Mouse (Mus musculus) adrenal gland, postnatal 10 days (tissue): Measurements from ENCODE around the gene Smarce1. TPM values are rescaled to one million over a fixed set of nuclear protein-coding genes. Genes with fewer than 3 reads are reported as not detected.

Experiments
- DNase-seq: peaks from one replicate; pipeline ENCODE4 v3.0.0; 2021; ENCODE audit warnings: mixed read lengths
- total RNA-seq, 2 experiments: library from RNA; stranded (reverse); gene quantifications; 2 replicates each; pipeline ENCODE4 v1.2.3; 2021

Smarce1 gene
- total RNA-seq, 2 experiments from 2014 or later: 53.6 to 64.9 TPM

DNA sequence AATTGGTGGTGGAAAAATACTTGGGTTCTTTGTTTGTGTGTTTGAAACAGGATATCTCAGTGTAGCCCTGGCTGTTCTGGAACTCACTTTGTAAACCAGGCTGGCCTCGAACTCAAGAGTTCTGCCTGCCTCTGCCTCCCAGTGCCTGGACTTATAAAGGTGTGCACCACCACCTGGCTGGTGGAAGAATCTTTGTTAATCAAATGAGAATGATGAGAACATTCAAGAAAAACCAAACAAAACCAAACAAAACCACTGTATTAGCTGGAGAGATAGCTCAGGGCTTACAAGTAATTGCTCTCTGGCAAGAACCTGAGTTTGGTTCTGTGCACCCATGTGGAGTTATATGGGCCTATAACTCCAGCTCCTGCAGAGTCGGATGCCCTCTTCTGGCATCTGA lies 61.4 kb downstream of the Smarce1 start:
- DNase-seq: no peak

DNA sequence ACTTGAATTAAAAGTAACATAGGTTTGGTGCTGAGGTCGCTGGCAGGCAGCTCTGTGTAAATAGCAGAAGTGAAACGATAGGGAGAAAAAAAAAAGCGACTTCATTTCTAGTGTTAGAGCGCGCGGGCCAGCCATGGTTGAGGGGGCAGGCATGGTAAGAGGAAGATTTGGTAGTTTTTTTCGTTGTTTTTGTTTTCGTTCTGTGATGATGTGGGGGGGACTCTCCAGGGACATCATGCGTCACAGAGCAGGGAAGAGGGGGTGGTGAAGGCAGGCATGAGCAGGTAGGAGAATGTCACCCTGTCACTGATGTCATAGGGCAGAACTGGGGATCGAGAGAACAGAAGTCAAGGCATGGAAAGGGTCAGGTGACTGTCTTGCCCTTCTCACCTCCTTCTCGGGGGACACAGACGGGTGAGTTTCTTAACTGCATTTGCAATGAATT lies 62.8 kb downstream of the Smarce1 start:
- DNase-seq: no peak

DNA sequence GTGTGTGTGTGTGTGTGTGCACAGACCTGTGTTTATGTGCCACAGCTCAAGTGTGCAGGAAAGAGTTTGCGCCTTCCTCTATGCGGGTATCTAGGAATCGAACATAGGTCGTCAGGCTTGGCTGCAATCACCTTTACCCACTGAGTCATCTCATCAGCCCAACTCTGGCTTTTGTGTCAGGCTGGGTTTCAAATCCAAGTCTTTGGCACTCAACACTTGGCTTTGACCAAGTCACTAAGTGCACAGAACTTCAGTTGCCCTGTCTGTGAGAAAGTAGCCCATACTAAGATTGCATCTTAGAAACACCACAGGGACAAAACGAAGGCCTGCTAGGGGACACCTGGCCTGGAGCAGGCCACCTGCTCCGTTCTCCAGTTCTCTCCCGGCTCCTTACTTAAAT lies 63.2 kb downstream of the Smarce1 start:
- DNase-seq: no peak

DNA sequence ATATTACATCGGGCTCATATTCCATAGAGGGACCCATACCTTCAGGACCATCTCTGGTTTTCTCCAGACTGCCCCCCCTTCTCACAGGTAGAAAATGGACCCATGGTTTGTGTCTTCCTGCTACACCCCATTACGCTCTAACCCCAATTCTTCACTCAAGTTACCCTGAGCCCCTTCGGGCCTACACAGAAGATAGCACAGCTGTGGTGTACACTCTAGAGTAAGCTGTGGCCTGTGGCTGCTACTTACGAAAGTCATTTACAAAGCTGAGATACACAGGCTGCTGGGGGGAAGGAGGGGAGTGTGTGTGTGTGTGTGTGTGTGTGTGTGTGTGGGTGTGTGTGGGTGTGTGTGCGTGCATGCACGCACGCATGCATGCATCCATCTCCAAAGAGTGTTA lies 64.6 kb downstream of the Smarce1 start:
- no peak for DNase-seq

DNA sequence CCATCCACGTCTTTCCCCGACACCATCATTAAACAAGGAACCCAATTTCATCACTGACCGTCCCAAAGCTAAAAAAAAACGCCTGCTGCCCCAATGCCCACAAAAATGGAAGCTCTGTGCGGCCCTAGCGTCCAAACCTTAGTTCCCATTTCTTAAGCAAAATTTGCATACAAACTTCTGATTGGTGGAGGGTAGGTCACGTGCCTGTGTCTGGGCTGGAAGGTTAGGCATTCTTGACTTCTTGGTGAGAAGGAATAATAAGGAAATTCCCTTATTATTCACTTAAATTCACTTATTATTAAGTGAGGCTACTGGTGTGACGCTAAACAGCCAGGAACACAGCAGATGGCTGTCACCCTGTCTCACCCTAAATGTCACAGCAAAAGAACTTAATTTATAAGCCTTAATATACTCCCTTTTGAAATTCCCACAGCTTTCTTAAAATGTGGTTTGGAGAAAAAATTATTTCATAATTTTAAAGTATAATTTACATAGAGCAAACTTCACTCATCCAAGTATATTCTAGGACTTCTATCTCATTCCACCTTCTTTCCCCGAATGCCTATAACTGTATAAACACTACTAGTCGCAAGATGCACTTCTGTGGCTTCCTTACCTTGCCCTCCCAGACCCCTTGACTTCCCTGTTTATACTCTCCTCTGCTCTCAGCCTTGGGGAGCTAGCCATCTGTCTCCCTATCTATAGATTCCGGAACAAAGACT lies 65.6 kb downstream of the Smarce1 start:
- DNase-seq: no peak

DNA sequence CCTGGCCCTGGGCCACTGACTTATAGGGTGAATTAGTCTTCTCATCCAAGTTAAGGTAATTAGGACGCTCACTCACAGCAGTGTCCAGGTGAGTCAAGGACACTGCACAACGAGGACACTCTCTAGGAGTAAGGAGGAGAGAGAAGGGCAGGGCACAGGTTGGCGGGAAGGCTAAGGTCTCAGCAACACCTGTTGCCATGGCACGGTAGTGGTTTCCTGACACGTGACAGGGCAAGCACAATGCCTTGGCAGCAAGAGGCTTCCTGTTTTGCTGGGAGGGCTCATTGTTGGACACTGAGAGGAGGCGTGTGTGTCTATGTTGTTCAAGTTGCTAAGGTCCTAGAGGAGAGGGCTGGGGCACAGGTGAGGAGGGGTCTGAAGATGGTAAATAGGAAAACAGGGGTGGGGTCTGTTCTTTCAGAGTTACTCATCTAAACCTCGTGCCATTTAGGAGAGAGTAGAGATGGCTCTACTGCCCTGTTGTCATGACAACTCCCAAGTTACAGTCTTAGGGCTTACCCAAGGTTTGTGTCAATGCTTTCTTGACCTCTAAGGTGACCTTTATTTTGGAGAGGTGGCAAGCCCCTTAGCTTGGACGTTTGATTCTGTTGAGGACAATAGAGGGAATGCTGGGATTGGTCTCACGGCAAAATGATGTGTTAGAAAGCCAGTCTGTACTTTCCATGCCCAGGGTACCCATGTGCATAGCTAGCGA lies 67.7 kb downstream of the Smarce1 start:
- DNase-seq: no peak

DNA sequence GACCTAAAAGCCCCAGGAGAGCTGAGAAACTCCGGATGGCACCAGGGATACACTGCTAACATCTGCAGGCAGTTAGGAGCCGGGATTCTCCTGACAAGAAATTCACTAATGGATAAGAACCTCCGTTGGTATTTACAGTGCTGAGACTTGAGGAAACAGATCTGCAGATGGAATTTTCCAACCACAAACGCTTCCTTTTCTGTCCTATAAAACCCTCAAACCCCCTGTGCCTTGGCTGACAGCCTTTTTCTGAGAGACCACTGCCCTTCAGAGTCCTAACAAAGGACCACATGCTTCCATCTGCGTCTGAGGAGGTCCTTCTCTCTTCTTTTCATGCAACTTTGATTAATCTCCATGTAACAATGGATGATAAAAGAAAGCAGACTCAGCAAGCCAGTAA lies 69.2 kb downstream of the Smarce1 start:
- DNase-seq: no peak

DNA sequence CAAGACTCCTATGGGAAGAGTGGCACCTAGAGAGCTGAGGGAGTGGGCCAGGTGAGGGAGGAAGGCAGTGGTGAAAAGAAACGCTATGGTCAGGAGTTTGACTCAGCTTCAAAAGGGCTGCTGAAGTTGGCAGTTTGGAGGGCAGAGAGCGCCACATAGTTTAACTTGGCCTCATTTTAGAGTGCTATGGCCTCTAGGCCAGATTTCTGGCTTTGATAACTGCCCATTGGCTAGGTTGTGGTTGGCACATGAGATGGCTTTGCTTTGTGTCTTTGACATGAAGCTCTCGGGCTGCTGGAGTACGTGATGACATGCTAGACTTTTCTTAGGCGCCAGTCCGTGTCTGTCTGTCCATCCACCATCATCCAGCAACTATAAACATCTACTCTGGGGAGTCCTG lies 70.6 kb downstream of the Smarce1 start:
- DNase-seq: no peak

Other genes with a start within 250 kb of the Smarce1 start
- under 1 TPM; 0.45 to 0.73 TPM for gene Gjd3, start 248.0 kb downstream of the Smarce1 start, total RNA-seq
- gene Top2a, start 206.8 kb downstream of the Smarce1 start, total RNA-seq: 10 to 100 TPM; 54.0 to 73.1 TPM
- gene Igfbp4, start 189.8 kb downstream of the Smarce1 start, total RNA-seq: 100 to 1,000 TPM; 219 to 333 TPM
- gene Tns4, start 141.7 kb downstream of the Smarce1 start, total RNA-seq: under 1 TPM; 0.12 to 0.51 TPM
- gene Ccr7, start 75.9 kb downstream of the Smarce1 start, total RNA-seq: 1 to 10 TPM; 3.6 to 3.7 TPM
- 1 to 10 TPM; 1.8 to 3.3 TPM for gene Krt222, start 13.1 kb upstream of the Smarce1 start, total RNA-seq
- not detected for gene Krt24, start 54.2 kb upstream of the Smarce1 start, total RNA-seq
- gene Krt25, start 91.9 kb upstream of the Smarce1 start, total RNA-seq: under 1 TPM in 1 of 2 experiments, not detected in 1; 0.18 TPM
- not detected for gene Krt26, start 106.9 kb upstream of the Smarce1 start, total RNA-seq
- not detected for gene Krt27, start 120.1 kb upstream of the Smarce1 start, total RNA-seq
- under 1 TPM in 1 of 2 experiments, not detected in 1; 0.21 TPM for gene Krt28, start 143.9 kb upstream of the Smarce1 start, total RNA-seq
- 1 to 10 TPM; 7.0 to 8.2 TPM for gene Krt10, start 158.3 kb upstream of the Smarce1 start, total RNA-seq
- not detected for gene Krt12, start 191.2 kb upstream of the Smarce1 start, total RNA-seq
- 1 to 10 TPM; 1.8 to 2.3 TPM for gene Krt20, start 207.1 kb upstream of the Smarce1 start, total RNA-seq